Comparison of ENCODE assay signal across 8 mouse cellular contexts in the genomic region with DNA sequence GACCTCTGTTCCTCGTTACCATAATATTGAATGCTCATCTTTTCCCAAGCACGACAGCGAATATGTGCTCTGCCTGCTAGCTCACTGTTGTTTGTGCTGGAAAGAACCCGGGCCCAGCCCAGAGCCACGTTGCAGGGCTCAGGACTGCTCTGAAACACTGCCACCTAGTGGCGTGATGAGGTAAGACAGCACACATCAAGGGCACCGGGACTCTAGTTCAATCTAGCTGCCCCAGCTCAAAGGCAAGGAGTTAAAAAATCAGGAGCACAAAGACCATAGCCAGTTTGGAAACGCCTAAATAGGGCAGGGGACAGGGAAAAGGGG. TPM values are rescaled to one million over a fixed set of nuclear protein-coding genes. Genes with fewer than 3 reads are reported as not detected.
DNase-seq lines count a peak whose midpoint lies in the region; ATAC-seq lines count a peak whose summit lies in the region.

No protein-coding gene starts in this region.

- H3K9me3 ChIP-seq in hindbrain, embryonic 11.5 days (ENCODE audit: control insufficient read depth, low read length), result no peaks in the 10 kb centered on the region
- no peaks in the 10 kb centered on the region for H3K9me3 ChIP-seq in lung, embryonic 16.5 days (ENCODE audit: control insufficient read depth, low read length)

- H3K4me3 ChIP-seq in hindbrain, embryonic 11.5 days (ENCODE audit: low read depth, low read length), result no peak overlapping the region
- 0 out of 2 replicates have a peak overlapping the region, but pooled peaks have one; percentile 8 for H3K4me3 ChIP-seq in lung, embryonic 16.5 days (ENCODE audit: low read length)

- peak; percentile 71 for ATAC-seq in hindbrain, embryonic 11.5 days (ENCODE audit: low FRiP score)
- ATAC-seq in lung, embryonic 16.5 days (ENCODE audit: low read depth), result peak; percentile 78

- no peak overlapping the region; the same call in 1 of the 2 replicates for H3K9ac ChIP-seq in hindbrain, embryonic 11.5 days (ENCODE audit: low read depth, low read length)
- H3K9ac ChIP-seq in lung, embryonic 16.5 days (ENCODE audit: low read length), result peak overlapping the region; percentile 33; the same call in 1 of the 2 replicates

- peaks cover 7% of the 10 kb centered on the region for H3K4me1 ChIP-seq in hindbrain, embryonic 11.5 days (replicated peaks; ENCODE audit: control insufficient read depth, insufficient read depth, low read length)
- H3K4me1 ChIP-seq in lung, embryonic 16.5 days (replicated peaks; ENCODE audit: control insufficient read depth, insufficient read depth, low read length), result peaks cover 13% of the 10 kb centered on the region

- H3K36me3 ChIP-seq in hindbrain, embryonic 11.5 days (ENCODE audit: control insufficient read depth, insufficient read depth, low read length), result no peaks in the 10 kb centered on the region
- no peaks in the 10 kb centered on the region for H3K36me3 ChIP-seq in lung, embryonic 16.5 days (ENCODE audit: control insufficient read depth, insufficient read depth, low read length)

- no peak overlapping the region for H3K4me2 ChIP-seq in hindbrain, embryonic 11.5 days (replicated peaks; ENCODE audit: low read depth, low read length)
- peak overlapping the region; percentile 46 for H3K4me2 ChIP-seq in lung, embryonic 16.5 days (ENCODE audit: low read depth, low read length)

- H3K27me3 ChIP-seq in hindbrain, embryonic 11.5 days (ENCODE audit: control insufficient read depth, insufficient read depth, low read length), result no peaks in the 10 kb centered on the region
- H3K27me3 ChIP-seq in lung, embryonic 16.5 days (ENCODE audit: control insufficient read depth, insufficient read depth, low read depth, low read length), result no peaks in the 10 kb centered on the region

- H3K27ac ChIP-seq in hindbrain, embryonic 11.5 days (ENCODE audit: low read depth, low read length), result no peak overlapping the region
- H3K27ac ChIP-seq in lung, embryonic 16.5 days (ENCODE audit: low read length), result no peak overlapping the region

- WGBS in hindbrain, embryonic 11.5 days, result 3% methylated on average over 8 of the region's 8 CpGs
- under 1% methylated on average over 8 of the region's 8 CpGs for WGBS in lung, embryonic 16.5 days

- peak; percentile 96 for DNase-seq in MN1 (ENCODE audit: low spot score)
- DNase-seq in cerebellum, adult 9-10 months, result peak; percentile 82
- DNase-seq in frontal cortex, adult 2 months (ENCODE audit: extremely low spot score in 1 of 2, low spot score in 1 of 2), result peak; percentile 70 to 95
- peak; percentile 94 for DNase-seq in hindbrain, embryonic 11.5 days (ENCODE audit: low spot score)
- peak; percentile 78 for DNase-seq in layer of hippocampus, adult 9-11 months
- DNase-seq in ovary, postnatal 10 days (ENCODE audit: low spot score), result peak; percentile 84
- peak; percentile 91 for DNase-seq in thymus, postnatal 0 days (ENCODE audit: low spot score)

RNA-seq across cellular contexts. Expression of gene Medag, which starts 35.7 kb away (rescaled TPM):
- polyA plus RNA-seq in frontal cortex, adult 2 months (2012; rRNA removed), result 10.9 and 11.9 TPM in 2 replicates
- polyA plus RNA-seq in hindbrain, embryonic 11.5 days (2014; fragmentation: Nextera tagmentation; extraction: Ambion mirVana), result 0.25 and 0.80 TPM in 2 replicates
- 1.2 and 1.6 TPM in 2 replicates for polyA plus RNA-seq in lung, embryonic 16.5 days (2015; fragmentation: Nextera tagmentation; extraction: Ambion mirVana)
- polyA plus RNA-seq in thymus, postnatal 0 days (2015; fragmentation: Nextera tagmentation; extraction: Ambion mirVana), result 1.3 and 2.0 TPM in 2 replicates
